Mouse (Mus musculus) forebrain, embryonic 15.5 days (tissue): ENCODE measurements around the gene Gdf11. TPM values are rescaled to one million over a fixed set of nuclear protein-coding genes. Genes with fewer than 3 reads are reported as not detected.

ENCODE experiments used
- ATAC-seq: fragments of 200-750 bp; cut with Nextera tagmentation; replicated peaks from 2 replicates; pipeline ENCODE4 v1.8.0; 2017; ENCODE audit warnings: mild to moderate bottlenecking, moderate TSS enrichment, moderate library complexity
- H3K27ac ChIP-seq: fragments of 300-500 bp; sonication (generic); replicated peaks from 2 replicates; pipeline ENCODE4 v1.5.1; 2015; ENCODE audit warnings: mild to moderate bottlenecking, inconsistent platforms
- H3K27me3 ChIP-seq: fragments of 300-500 bp; sonication (generic); 2 replicates; pipeline ENCODE4 v1.6.1; 2015; ENCODE audit warnings: inconsistent platforms
- H3K36me3 ChIP-seq: fragments of 300-500 bp; sonication (generic); 2 replicates; pipeline ENCODE4 v1.6.1; 2015; ENCODE audit warnings: mild to moderate bottlenecking, inconsistent platforms
- H3K4me1 ChIP-seq: fragments of 300-500 bp; sonication (generic); 2 replicates; pipeline ENCODE4 v1.6.1; 2015; ENCODE audit warnings: inconsistent platforms
- H3K4me2 ChIP-seq: fragments of 300-500 bp; sonication (generic); replicated peaks from 2 replicates; pipeline ENCODE4 v1.6.1; 2015; ENCODE audit warnings: mild to moderate bottlenecking, inconsistent platforms
- H3K4me3 ChIP-seq: fragments of 300-500 bp; sonication (generic); 2 replicates; pipeline ENCODE4 v1.5.1; 2015; ENCODE audit warnings: mild to moderate bottlenecking, inconsistent platforms
- H3K9ac ChIP-seq: fragments of 300-500 bp; sonication (generic); replicated peaks from 2 replicates; pipeline ENCODE4 v1.6.1; 2015; ENCODE audit warnings: mild to moderate bottlenecking, inconsistent platforms
- H3K9me3 ChIP-seq: fragments of 300-500 bp; sonication (generic); 2 replicates; pipeline ENCODE4 v1.6.1; 2016; ENCODE audit warnings: inconsistent platforms
- WGBS: fragments of 180-500 bp; shearing (Covaris S2); methylation state at CpG from one replicate; pipeline ENCODE4 v1.1.7; 2015; ENCODE audit warnings: mixed read lengths; 5-methylcytosine and 5-hydroxymethylcytosine counted together
- polyA plus RNA-seq: library from polyadenylated mRNA; unstranded; fragments of >200 nt; fragmentation: Nextera tagmentation; extraction: Ambion mirVana; gene quantifications from 2 replicates; pipeline ENCODE4 v1.2.1, GENCODE M21; 2015

Gdf11 gene
- polyA plus RNA-seq, 1 experiment from 2014 or later: 7.5 TPM

DNA sequence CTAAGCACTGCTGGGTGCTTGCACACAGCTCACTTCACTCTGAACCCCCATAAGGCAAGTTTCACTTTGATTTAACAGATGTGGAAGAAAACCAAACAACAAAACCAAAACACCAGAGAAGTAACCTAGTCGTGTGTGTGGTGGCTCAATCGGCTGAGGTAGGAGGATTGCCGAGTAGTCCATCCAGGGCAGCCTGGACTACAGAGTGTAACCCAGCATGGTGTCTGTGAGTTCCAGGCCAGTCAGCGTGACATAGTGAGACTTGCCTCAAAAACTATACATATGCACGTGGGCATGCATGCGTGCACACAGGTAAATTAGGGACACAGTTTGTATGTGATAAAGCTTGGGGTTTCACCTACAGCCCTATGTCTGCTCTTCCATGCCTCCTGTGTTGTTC lies 25.9 kb upstream of the Gdf11 start:
- H3K4me3 ChIP-seq: no peak overlapping the region
- H3K27me3 ChIP-seq: no peaks in the 10 kb centered on the region
- no peak overlapping the region for H3K9ac ChIP-seq
- WGBS: 88% methylated on average over 6 of the region's 6 CpGs
- H3K4me1 ChIP-seq: peaks cover 6% of the 10 kb centered on the region
- no peak for ATAC-seq
- no peak overlapping the region for H3K4me2 ChIP-seq
- H3K9me3 ChIP-seq: no peaks in the 10 kb centered on the region
- 0 out of 2 replicates have a peak, but pooled peaks cover 7% of the 10 kb centered on the region for H3K36me3 ChIP-seq
- H3K27ac ChIP-seq: no peak overlapping the region

DNA sequence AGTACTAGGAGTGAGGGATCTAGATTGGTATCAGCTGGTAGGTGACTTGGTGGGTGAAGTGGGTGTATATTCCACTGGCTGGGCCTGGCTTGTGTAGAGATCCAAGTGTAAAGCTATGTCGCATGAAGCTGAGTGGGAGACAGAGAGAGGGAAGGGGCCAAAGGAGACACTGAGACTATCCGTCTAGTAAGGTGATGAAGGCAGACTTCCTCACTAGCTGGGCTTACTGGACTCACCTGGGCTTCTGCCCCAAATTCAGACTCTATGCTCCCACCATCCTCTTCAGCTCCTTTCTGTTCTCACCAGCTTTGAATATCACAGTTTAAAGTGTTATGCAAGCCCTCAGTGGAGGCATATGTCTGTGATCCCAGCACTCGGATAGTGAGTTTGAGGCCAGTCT lies 25.1 kb upstream of the Gdf11 start:
- 87% methylated on average over 3 of the region's 3 CpGs for WGBS

DNA sequence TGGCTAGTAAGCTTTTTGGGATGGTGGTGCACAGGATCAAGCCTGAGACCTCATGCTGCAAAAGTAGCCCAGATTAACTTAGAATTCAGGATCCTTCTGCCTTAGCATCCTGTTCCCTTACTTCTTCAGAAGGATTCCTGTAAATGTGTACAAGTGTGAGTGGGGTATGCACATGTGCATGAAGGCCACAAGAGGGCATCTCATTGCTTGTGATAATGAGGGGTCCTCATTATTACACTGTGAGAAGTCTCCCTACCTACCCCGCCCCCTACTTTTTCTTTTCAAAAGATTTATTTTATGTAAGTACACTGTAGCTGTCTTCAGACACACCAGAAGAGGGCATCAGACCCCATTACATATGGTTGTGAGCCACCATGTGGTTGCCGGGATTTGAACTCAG lies 24.0 kb upstream of the Gdf11 start:
- no peaks in the 10 kb centered on the region for H3K27me3 ChIP-seq
- H3K9me3 ChIP-seq: no peaks in the 10 kb centered on the region
- no peak for ATAC-seq
- WGBS: 83% methylated on average over 2 of the region's 2 CpGs
- no peak overlapping the region for H3K4me2 ChIP-seq
- H3K4me3 ChIP-seq: no peak overlapping the region
- H3K27ac ChIP-seq: no peak overlapping the region
- H3K4me1 ChIP-seq: peaks cover 4% of the 10 kb centered on the region
- 0 out of 2 replicates have a peak, but pooled peaks cover 7% of the 10 kb centered on the region for H3K36me3 ChIP-seq
- H3K9ac ChIP-seq: no peak overlapping the region

More for the DNA sequence above, 25.1 kb upstream of the Gdf11 start:
- H3K4me2 ChIP-seq: no peak overlapping the region
- no peaks in the 10 kb centered on the region for H3K27me3 ChIP-seq
- no peak for ATAC-seq
- H3K4me3 ChIP-seq: no peak overlapping the region
- H3K9me3 ChIP-seq: no peaks in the 10 kb centered on the region
- 0 out of 2 replicates have a peak, but pooled peaks cover 7% of the 10 kb centered on the region for H3K36me3 ChIP-seq
- no peaks in the 10 kb centered on the region for H3K4me1 ChIP-seq
- H3K27ac ChIP-seq: no peak overlapping the region
- H3K9ac ChIP-seq: no peak overlapping the region

DNA sequence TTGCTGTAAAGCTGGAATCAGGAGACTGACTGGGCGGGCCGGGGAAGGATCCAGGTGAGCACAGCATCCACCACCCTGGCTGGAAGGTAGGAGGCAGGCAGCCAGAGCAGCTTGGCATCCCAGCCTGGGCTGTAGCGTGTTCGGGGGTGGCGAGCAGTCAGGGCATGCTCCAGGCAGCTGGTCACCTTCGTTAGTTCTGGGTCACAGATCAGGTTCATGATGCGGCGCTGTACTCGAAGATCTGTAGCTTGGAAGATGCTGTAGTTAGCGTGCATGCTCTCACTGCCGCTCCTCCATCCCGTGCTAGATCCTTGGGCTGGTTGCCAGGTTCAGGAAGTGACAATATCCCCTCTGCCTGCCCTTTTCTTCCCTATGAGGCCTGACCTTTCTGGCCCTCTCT lies 22.2 kb upstream of the Gdf11 start:
- no peak overlapping the region for H3K9ac ChIP-seq
- H3K4me3 ChIP-seq: no peak overlapping the region
- H3K27me3 ChIP-seq: no peaks in the 10 kb centered on the region
- H3K36me3 ChIP-seq: 0 out of 2 replicates have a peak, but pooled peaks cover 7% of the 10 kb centered on the region
- no peak for ATAC-seq
- H3K9me3 ChIP-seq: no peaks in the 10 kb centered on the region
- peaks cover 16% of the 10 kb centered on the region for H3K4me1 ChIP-seq
- no peak overlapping the region for H3K27ac ChIP-seq
- 79% methylated on average over 12 of the region's 12 CpGs for WGBS
- no peak overlapping the region for H3K4me2 ChIP-seq

DNA sequence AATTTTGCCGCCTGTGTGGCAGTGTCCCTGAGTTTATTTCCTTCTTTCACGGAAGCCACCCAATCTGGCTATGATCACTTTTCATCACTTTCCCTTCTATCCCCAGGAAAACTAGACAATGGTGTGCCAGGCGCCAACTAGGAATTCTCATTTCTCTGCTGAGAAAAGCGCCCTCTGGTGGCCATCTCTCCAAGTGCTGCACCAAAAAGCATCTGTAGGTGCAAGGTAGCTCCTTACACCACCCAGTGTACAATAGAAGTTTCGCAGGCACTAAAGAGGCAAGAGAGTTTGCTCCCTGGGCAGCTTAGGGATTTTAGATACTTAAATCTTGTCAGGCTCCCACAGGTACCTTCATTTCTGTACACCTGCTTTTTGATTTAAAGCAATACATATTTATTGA lies 21.7 kb upstream of the Gdf11 start:
- Histone ChIP-seq H3K27ac (0 out of 2 replicates have a peak overlapping the region, but pooled peaks have one; percentile 27), H3K4me2 (no peak overlapping the region), H3K4me3 (no peak overlapping the region), H3K9ac (no peak overlapping the region), H3K4me1 (peaks cover 16% of the 10 kb centered on the region), H3K27me3 (no peaks in the 10 kb centered on the region), H3K36me3 (0 out of 2 replicates have a peak, but pooled peaks cover 7% of the 10 kb centered on the region), H3K9me3 (no peaks in the 10 kb centered on the region)
- WGBS: 10% methylated on average over 5 of the region's 5 CpGs
- peak; percentile 24 for ATAC-seq

DNA sequence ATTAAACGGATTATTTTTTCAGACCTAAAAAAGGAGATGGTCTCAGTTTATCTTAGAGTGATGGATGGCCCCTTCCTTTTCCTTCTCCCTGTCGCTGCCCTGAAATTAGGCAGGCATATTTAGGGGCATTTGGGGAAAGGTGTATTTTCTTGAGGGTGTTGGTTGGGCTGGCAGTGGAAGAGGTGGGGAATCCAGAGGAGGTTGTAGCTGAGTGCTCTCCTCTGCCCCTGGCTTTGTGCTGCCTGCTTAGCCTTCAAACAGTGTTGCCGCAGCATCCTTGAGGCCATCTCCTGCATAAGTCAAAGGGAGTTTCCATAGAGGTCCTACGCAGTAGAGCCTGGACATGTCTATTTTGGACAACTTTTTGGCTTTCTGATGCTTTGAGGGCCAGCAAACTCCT lies 21.3 kb upstream of the Gdf11 start:
- H3K4me3 ChIP-seq: no peak overlapping the region
- H3K4me1 ChIP-seq: peaks cover 16% of the 10 kb centered on the region
- 94% methylated on average over 4 of the region's 4 CpGs for WGBS
- no peaks in the 10 kb centered on the region for H3K9me3 ChIP-seq
- 0 out of 2 replicates have a peak overlapping the region, but pooled peaks have one; percentile 27 for H3K27ac ChIP-seq
- no peaks in the 10 kb centered on the region for H3K27me3 ChIP-seq
- H3K36me3 ChIP-seq: 0 out of 2 replicates have a peak, but pooled peaks cover 7% of the 10 kb centered on the region
- H3K9ac ChIP-seq: no peak overlapping the region
- no peak for ATAC-seq
- no peak overlapping the region for H3K4me2 ChIP-seq

DNA sequence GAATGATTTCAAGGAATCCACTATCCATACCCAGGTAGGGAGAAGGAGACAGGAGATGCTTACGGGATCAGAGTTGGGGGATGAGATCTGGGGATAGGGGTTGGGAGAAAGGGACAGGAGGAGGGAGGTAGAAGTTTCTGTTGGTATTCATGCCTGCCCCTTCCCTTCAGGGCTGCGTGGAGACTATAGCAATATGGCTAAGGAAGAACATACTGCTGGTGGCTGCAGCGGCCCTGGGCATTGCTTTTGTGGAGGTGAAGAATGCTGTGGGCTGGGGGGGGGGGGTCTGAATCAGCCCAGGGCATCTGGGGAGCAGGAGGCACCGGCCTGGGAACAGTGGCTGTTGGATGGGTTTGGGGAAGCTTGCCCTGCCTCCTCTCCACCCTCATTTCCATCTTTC lies 20.8 kb upstream of the Gdf11 start:
- Histone ChIP-seq H3K36me3 (0 out of 2 replicates have a peak, but pooled peaks cover 4% of the 10 kb centered on the region), H3K9me3 (no peaks in the 10 kb centered on the region), H3K9ac (no peak overlapping the region), H3K4me1 (peaks cover 16% of the 10 kb centered on the region), H3K27ac (no peak overlapping the region), H3K4me2 (no peak overlapping the region), H3K27me3 (no peaks in the 10 kb centered on the region), H3K4me3 (no peak overlapping the region)
- ATAC-seq: no peak
- 77% methylated on average over 4 of the region's 4 CpGs for WGBS

DNA sequence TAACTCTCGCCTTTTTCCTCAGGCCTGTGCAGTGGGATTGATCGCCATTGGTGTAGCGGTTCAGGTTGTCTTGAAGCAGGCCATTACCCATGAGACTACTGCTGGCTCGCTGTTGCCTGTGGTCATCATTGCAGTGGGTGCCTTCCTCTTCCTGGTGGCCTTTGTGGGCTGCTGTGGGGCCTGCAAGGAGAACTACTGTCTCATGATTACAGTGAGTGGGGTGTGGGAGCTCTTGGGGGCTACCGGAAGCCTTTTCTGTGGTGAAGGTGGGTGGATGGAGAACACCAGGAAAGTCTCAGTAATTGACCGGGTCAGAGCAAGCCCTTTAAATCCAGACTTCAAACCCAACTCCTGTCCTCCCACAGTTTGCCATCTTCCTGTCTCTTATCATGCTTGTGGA lies 19.9 kb upstream of the Gdf11 start:
- H3K36me3 ChIP-seq: no peaks in the 10 kb centered on the region
- ATAC-seq: no peak
- H3K9ac ChIP-seq: no peak overlapping the region
- 93% methylated on average over 6 of the region's 6 CpGs for WGBS
- no peaks in the 10 kb centered on the region for H3K27me3 ChIP-seq
- no peak overlapping the region for H3K4me3 ChIP-seq
- H3K9me3 ChIP-seq: no peaks in the 10 kb centered on the region
- peaks cover 16% of the 10 kb centered on the region for H3K4me1 ChIP-seq
- no peak overlapping the region for H3K4me2 ChIP-seq
- H3K27ac ChIP-seq: no peak overlapping the region

DNA sequence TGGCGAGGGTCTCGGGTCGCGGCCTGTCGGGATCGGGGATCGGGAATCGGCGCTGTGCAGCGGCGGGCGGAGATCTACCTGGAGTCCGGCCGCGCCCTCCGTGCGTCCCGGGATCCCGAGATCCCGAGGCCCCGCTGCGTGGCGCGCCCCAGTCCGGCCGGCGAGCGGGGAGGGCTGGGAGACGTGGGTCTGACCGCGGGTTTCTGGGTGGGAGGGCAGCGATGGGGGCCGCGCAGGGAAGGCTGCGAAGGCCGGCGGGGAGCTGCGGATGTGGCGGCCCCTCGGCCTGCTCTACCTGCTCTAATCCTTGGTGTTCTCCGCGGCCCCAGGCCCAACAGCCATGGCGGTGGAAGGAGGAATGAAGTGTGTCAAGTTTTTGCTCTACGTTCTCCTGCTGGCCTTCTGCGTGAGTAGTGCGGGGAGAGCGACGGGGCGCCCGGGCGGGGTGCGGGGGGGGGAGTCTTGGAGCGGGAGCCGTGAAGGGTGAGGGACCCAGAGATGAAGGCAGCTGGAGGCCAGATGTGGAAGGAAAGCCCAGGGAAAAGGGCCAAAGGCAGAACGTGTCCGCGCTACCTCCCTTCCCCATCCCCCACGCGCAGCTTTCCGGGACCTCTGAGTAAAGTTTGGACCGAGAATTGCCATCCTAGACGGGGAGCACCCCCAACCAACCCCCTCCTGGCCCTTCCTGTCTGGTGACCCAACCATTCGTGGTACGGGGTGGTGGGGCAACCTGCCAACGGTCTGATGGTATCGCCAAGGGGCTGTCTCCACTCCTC lies 18.7 kb upstream of the Gdf11 start:
- Histone ChIP-seq H3K9me3 (no peaks in the 10 kb centered on the region), H3K4me2 (peak overlapping the region; percentile 66), H3K9ac (peak overlapping the region; percentile 66), H3K4me3 (peak overlapping the region; percentile 60), H3K27me3 (no peaks in the 10 kb centered on the region), H3K27ac (peak overlapping the region; percentile 42), H3K36me3 (no peaks in the 10 kb centered on the region), H3K4me1 (peaks cover 16% of the 10 kb centered on the region)
- 1% methylated on average over 66 of the region's 66 CpGs for WGBS
- peak; percentile 35 for ATAC-seq

DNA sequence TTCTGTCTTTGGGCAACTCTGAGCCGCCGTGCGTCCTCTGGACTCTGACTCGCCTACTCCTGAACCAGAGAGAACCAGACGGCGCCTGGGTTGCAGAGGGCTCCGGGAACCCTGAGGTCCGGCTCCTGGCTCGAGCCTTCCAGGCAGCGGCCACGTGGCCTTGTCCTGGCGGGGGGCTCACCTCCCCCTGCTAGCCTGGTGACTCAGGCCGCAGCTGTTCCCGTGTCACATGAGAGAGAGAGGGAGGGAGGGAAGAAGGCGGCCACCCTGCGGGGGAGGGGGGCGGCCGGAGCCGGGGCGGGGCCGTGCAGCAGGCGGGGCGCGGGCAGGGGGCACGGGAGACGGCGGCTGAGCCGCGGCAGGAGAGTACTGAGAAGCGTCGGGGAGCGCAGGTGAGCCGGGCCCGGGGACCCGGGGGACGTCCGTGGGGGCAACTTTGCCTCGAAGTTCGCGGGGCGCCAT lies 18.1 kb upstream of the Gdf11 start:
- WGBS: under 1% methylated on average over 28 of the region's 41 CpGs
- peak overlapping the region; percentile 66 for H3K4me2 ChIP-seq
- no peaks in the 10 kb centered on the region for H3K36me3 ChIP-seq

DNA sequence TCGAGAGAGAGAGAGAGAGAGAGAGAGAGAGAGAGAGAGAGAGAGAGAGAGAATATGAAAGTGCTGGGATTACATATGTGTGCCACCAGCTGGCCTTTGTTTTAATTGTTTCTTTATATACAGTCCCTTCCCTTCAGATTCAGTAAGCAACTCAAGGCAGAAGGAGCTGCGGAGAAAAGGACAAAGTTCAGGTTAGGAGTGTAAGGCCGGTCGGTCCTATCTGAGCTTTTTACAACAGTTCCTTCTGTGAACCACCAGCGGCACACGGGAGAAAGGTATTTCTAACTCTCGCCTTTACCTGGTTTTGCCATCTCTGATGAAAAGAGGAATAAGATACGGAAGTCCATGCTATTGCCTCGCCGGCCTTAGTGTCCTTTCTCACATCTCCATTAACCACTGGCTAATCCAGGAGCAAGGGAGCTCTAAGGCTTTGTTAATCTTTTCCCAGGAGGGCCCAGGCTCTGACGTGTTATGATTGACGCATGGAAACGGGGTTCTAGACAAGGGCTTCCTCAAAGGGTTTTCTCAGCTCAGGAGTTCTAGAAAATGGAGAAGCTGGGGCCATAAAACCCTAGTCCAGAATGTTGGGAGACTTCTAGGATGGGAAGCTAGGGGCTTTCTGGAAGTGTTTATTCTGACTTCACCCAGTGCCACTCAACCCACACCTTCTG lies 17.4 kb upstream of the Gdf11 start:
- 61% methylated on average over 13 of the region's 13 CpGs for WGBS
- Histone ChIP-seq H3K4me3 (peak overlapping the region; percentile 60), H3K9me3 (no peaks in the 10 kb centered on the region), H3K9ac (peak overlapping the region; percentile 66; the same call in 1 of the 2 replicates), H3K27ac (no peak overlapping the region), H3K27me3 (no peaks in the 10 kb centered on the region), H3K36me3 (no peaks in the 10 kb centered on the region), H3K4me2 (peak overlapping the region; percentile 66), H3K4me1 (peaks cover 16% of the 10 kb centered on the region)
- ATAC-seq: no peak

More for the DNA sequence above, 18.1 kb upstream of the Gdf11 start:
- Histone ChIP-seq H3K4me1 (peaks cover 16% of the 10 kb centered on the region), H3K27ac (peak overlapping the region; percentile 42), H3K9me3 (no peaks in the 10 kb centered on the region), H3K27me3 (no peaks in the 10 kb centered on the region), H3K4me3 (peak overlapping the region; percentile 60), H3K9ac (peak overlapping the region; percentile 66)
- peak; percentile 59 for ATAC-seq

DNA sequence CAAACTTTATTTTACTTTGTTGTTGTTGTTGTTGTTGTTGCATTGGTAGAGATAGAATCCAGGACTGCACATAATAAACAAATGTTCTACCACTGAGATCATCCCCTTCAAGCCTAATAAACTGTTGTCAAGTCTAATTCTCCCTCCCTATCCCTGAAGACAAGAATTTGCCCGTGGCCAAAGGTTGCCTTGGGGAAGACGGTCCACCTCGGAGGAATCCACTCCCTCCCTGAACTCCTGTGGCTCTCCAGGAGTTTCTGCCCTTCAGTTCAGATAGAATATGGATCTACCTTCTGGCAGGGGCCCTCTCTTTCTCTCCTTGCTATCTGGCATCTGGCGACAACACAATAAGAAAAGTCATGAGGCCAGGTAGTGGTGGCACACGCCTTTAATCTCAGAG lies 13.3 kb upstream of the Gdf11 start:
- no peak for ATAC-seq

More for the DNA sequence above, 13.3 kb upstream of the Gdf11 start:
- no peaks in the 10 kb centered on the region for H3K9me3 ChIP-seq
- WGBS: 76% methylated on average over 5 of the region's 5 CpGs
- no peak overlapping the region for H3K4me3 ChIP-seq
- no peak overlapping the region for H3K4me2 ChIP-seq
- peaks cover 6% of the 10 kb centered on the region; the same call in 1 of the 2 replicates for H3K4me1 ChIP-seq
- no peak overlapping the region for H3K9ac ChIP-seq
- no peaks in the 10 kb centered on the region for H3K36me3 ChIP-seq
- H3K27me3 ChIP-seq: no peaks in the 10 kb centered on the region
- H3K27ac ChIP-seq: no peak overlapping the region
